20 mouse cellular contexts compared by ENCODE assay signal in genomic region chr9:50886870-50887269, GRCm38 (mm10). TPM values are rescaled to one million over a fixed set of nuclear protein-coding genes. Genes with fewer than 3 reads are reported as not detected.
DNase-seq lines count a peak whose midpoint lies in the region; ATAC-seq and TF ChIP-seq lines count a peak whose summit lies in the region.
"Had no signal": no experiment of that assay in that cellular context is flagged by ENCODE, and none has a peak within 500 bp of the region (broad histone marks: within the 10 kb centered on the region; RNA-seq: fewer than 3 reads in every experiment).

No protein-coding gene starts in this region.

- H3K4me1 ChIP-seq in kidney, postnatal 0 days (replicated peaks; ENCODE audit: insufficient read depth, low read length) = peaks cover 29% of the 10 kb centered on the region
- peaks cover 38% of the 10 kb centered on the region for H3K4me1 ChIP-seq in midbrain, embryonic 10.5 days
- H3K4me1 ChIP-seq in midbrain, embryonic 11.5 days (ENCODE audit: control insufficient read depth, insufficient read depth, low read length) = peaks cover 4% of the 10 kb centered on the region; the same call in 1 of the 2 replicates
- peaks cover 13% of the 10 kb centered on the region for H3K4me1 ChIP-seq in stomach, postnatal 0 days (replicated peaks; ENCODE audit: control insufficient read depth, insufficient read depth)
- H3K4me1 ChIP-seq in limb, embryonic 10.5 days = peaks cover 16% of the 10 kb centered on the region
- H3K4me1 ChIP-seq: neural tube, embryonic 12.5 days had no signal

- intact Hi-C loops in gastrocnemius, adult 2 months (cut with DNase I) = loop anchor here (1.0 kb wide), 1 partner anchor 120 kb away; no protein-coding TSS in a partner anchor
- intact Hi-C loops in gastrocnemius, postnatal 36 days (cut with DNase I) = no loop called here

- ATAC-seq in kidney, postnatal 0 days (replicated peaks; ENCODE audit: low FRiP score, low read depth) = no peak
- no peak for ATAC-seq in midbrain, embryonic 11.5 days (ENCODE audit: low FRiP score)
- ATAC-seq in stomach, postnatal 0 days (ENCODE audit: low FRiP score, low TSS enrichment) = peak; percentile 31; the same call in 1 of the 2 replicates
- ATAC-seq: CD4-positive, CD25-positive, alpha-beta regulatory T cell, adult 4 months; forebrain, embryonic 14.5 days had no signal

- peak overlapping the region; percentile 92 for H3K27ac ChIP-seq in gastrocnemius, adult 2 months
- H3K27ac ChIP-seq in kidney, postnatal 0 days = peak overlapping the region; percentile 54; the same call in 1 of the 2 replicates
- H3K27ac ChIP-seq in midbrain, embryonic 10.5 days (replicated peaks) = peak overlapping the region; percentile 61
- no peak overlapping the region for H3K27ac ChIP-seq in midbrain, embryonic 11.5 days (ENCODE audit: low read depth, low read length)
- H3K27ac ChIP-seq in stomach, postnatal 0 days (replicated peaks) = peak overlapping the region; percentile 69
- H3K27ac ChIP-seq in limb, embryonic 10.5 days = no peak overlapping the region
- H3K27ac ChIP-seq: liver, embryonic 14.5 days; neural tube, embryonic 12.5 days had no signal

- no peak overlapping the region for H3K9ac ChIP-seq in kidney, postnatal 0 days (ENCODE audit: low read depth, low read length)
- no peak overlapping the region for H3K9ac ChIP-seq in midbrain, embryonic 11.5 days (ENCODE audit: low read length)
- H3K9ac ChIP-seq in stomach, postnatal 0 days (ENCODE audit: low read length) = no peak overlapping the region
- H3K9ac ChIP-seq: liver, embryonic 14.5 days; neural tube, embryonic 12.5 days had no signal

- no peak for DNase-seq in gastrocnemius, adult 2 months
- no peak for DNase-seq in gastrocnemius, postnatal 36 days
- DNase-seq in kidney, postnatal 0 days (ENCODE audit: low spot score) = no peak
- DNase-seq in kidney, postnatal 25 days = no peak
- DNase-seq in midbrain, embryonic 10.5 days (ENCODE audit: low spot score) = no peak
- DNase-seq in midbrain, embryonic 11.5 days (ENCODE audit: low spot score, missing footprints) = no peak
- DNase-seq in stomach, postnatal 0 days (ENCODE audit: low spot score) = no peak
- no peak for DNase-seq in limb, embryonic 10.5 days (ENCODE audit: low spot score)
- DNase-seq: adrenal gland, adult 8-10 months; cerebellum, adult 9-10 months; layer of hippocampus, postnatal 36 days; right cerebral cortex, adult 18-20 months; thymus, adult 18-20 months; thymus, postnatal 4 days had no signal

- TF ChIP-seq CTCF in gastrocnemius, adult 2 months (IDR thresholded peaks at IDR 0.05) = no peak
- TF ChIP-seq CTCF in kidney, postnatal 0 days (IDR thresholded peaks at IDR 0.05; ENCODE audit: low read depth) = no peak
- TF ChIP-seq CTCF in stomach, postnatal 0 days (IDR thresholded peaks at IDR 0.05; ENCODE audit: low read depth) = no peak

- TF ChIP-seq EP300 in stomach, postnatal 0 days (optimal IDR thresholded peaks at IDR 0.05) = no peak

- H3K4me3 ChIP-seq in gastrocnemius, adult 2 months = peak overlapping the region; percentile 26
- H3K4me3 ChIP-seq in kidney, postnatal 0 days (replicated peaks; ENCODE audit: low read depth, low read length) = no peak overlapping the region
- H3K4me3 ChIP-seq in midbrain, embryonic 10.5 days = no peak overlapping the region
- H3K4me3 ChIP-seq in midbrain, embryonic 11.5 days (ENCODE audit: low read depth, low read length) = no peak overlapping the region
- no peak overlapping the region for H3K4me3 ChIP-seq in stomach, postnatal 0 days (ENCODE audit: low read depth, low read length)
- no peak overlapping the region for H3K4me3 ChIP-seq in limb, embryonic 10.5 days
- H3K4me3 ChIP-seq: neural tube, embryonic 12.5 days had no signal

- 0 out of 2 replicates have a peak, but pooled peaks cover 4% of the 10 kb centered on the region for H3K36me3 ChIP-seq in kidney, postnatal 0 days (ENCODE audit: insufficient read depth, low read length)
- H3K36me3 ChIP-seq in midbrain, embryonic 10.5 days = peaks cover 48% of the 10 kb centered on the region
- peaks cover 4% of the 10 kb centered on the region for H3K36me3 ChIP-seq in midbrain, embryonic 11.5 days (ENCODE audit: control insufficient read depth, insufficient read depth, low read length)
- H3K36me3 ChIP-seq in stomach, postnatal 0 days (ENCODE audit: control insufficient read depth, insufficient read depth, low read length) = 0 out of 2 replicates have a peak, but pooled peaks cover 9% of the 10 kb centered on the region
- H3K36me3 ChIP-seq in limb, embryonic 10.5 days = peaks cover 52% of the 10 kb centered on the region

- WGBS in kidney, postnatal 0 days = 93% methylated on average over 1 of the region's 1 CpGs
- 89% methylated on average over 1 of the region's 1 CpGs for WGBS in midbrain, embryonic 10.5 days
- WGBS in midbrain, embryonic 11.5 days = 88% methylated on average over 1 of the region's 1 CpGs
- 86% methylated on average over 1 of the region's 1 CpGs for WGBS in stomach, postnatal 0 days
- WGBS in limb, embryonic 10.5 days = 81% methylated on average over 1 of the region's 1 CpGs

- H3K27me3 ChIP-seq in kidney, postnatal 0 days (ENCODE audit: insufficient read depth, low read length) = no peaks in the 10 kb centered on the region
- H3K27me3 ChIP-seq in midbrain, embryonic 10.5 days (ENCODE audit: low read depth, poor library complexity, severe bottlenecking) = no peaks in the 10 kb centered on the region
- H3K27me3 ChIP-seq in midbrain, embryonic 11.5 days (ENCODE audit: control insufficient read depth, insufficient read depth, low read length) = no peaks in the 10 kb centered on the region
- H3K27me3 ChIP-seq in stomach, postnatal 0 days (ENCODE audit: control insufficient read depth, insufficient read depth, low read length) = no peaks in the 10 kb centered on the region
- no peaks in the 10 kb centered on the region for H3K27me3 ChIP-seq in limb, embryonic 10.5 days (ENCODE audit: low read depth, poor library complexity, severe bottlenecking)
- H3K27me3 ChIP-seq: neural tube, embryonic 12.5 days; Patski had no signal

- H3K4me2 ChIP-seq in kidney, postnatal 0 days (ENCODE audit: low read length) = no peak overlapping the region
- H3K4me2 ChIP-seq in midbrain, embryonic 11.5 days = no peak overlapping the region
- no peak overlapping the region for H3K4me2 ChIP-seq in stomach, postnatal 0 days (replicated peaks; ENCODE audit: low read depth)
- H3K4me2 ChIP-seq: heart, embryonic 11.5 days; neural tube, embryonic 12.5 days had no signal

- H3K9me3 ChIP-seq in kidney, postnatal 0 days (replicated peaks; ENCODE audit: low read length) = no peaks in the 10 kb centered on the region
- no peaks in the 10 kb centered on the region for H3K9me3 ChIP-seq in midbrain, embryonic 10.5 days (replicated peaks)
- H3K9me3 ChIP-seq in midbrain, embryonic 11.5 days (ENCODE audit: control insufficient read depth, low read length) = no peaks in the 10 kb centered on the region
- no peaks in the 10 kb centered on the region for H3K9me3 ChIP-seq in stomach, postnatal 0 days (ENCODE audit: control insufficient read depth, low read length)
- no peaks in the 10 kb centered on the region for H3K9me3 ChIP-seq in limb, embryonic 10.5 days (replicated peaks)
- H3K9me3 ChIP-seq: neural tube, embryonic 12.5 days had no signal

RNA-seq across cellular contexts. Expression of gene Ppp2r1b, which starts 41.8 kb away (rescaled TPM):
- total RNA-seq in gastrocnemius, adult 2 months (2021) = 1 to 10 TPM; 5.9 to 7.6 TPM
- 1 to 10 TPM; 4.9 to 5.9 TPM for total RNA-seq in gastrocnemius, postnatal 36 days (2021)
- polyA plus RNA-seq in kidney, postnatal 0 days (2015; fragmentation: Nextera tagmentation; extraction: Ambion mirVana) = 36.6 and 43.6 TPM in 2 replicates
- 143 and 160 TPM in 2 replicates for polyA plus RNA-seq in midbrain, embryonic 10.5 days (2016; fragmentation: Nextera tagmentation; extraction: Ambion mirVana)
- 114 and 126 TPM in 2 replicates for polyA plus RNA-seq in midbrain, embryonic 11.5 days (2014; fragmentation: Nextera tagmentation; extraction: Ambion mirVana)
- polyA plus RNA-seq in stomach, postnatal 0 days (2015; fragmentation: Nextera tagmentation; extraction: Ambion mirVana) = 32.6 and 33.2 TPM in 2 replicates
- polyA plus RNA-seq in limb, embryonic 10.5 days (2016; fragmentation: Nextera tagmentation; extraction: Ambion mirVana) = 159 and 177 TPM in 2 replicates

Comparison
In these comparisons a context has a peak if more than half of its experiments do, and no peak if none do; other contexts are left out.
1. H3K27ac ChIP-seq: peak in gastrocnemius, adult 2 months (single experiment), kidney, postnatal 0 days (single experiment), midbrain, embryonic 10.5 days (single experiment) and stomach, postnatal 0 days (single experiment); none in midbrain, embryonic 11.5 days (single experiment) and limb, embryonic 10.5 days (single experiment).